Mouse (Mus musculus): ENCODE measurements at regions not wholly inside any gene's neighbourhood (a gene's known extent, or its start where the extent isn't known, plus 50 kb on each side); places are given as distances from the start of the nearest gene placed in this dataset.

DNA sequence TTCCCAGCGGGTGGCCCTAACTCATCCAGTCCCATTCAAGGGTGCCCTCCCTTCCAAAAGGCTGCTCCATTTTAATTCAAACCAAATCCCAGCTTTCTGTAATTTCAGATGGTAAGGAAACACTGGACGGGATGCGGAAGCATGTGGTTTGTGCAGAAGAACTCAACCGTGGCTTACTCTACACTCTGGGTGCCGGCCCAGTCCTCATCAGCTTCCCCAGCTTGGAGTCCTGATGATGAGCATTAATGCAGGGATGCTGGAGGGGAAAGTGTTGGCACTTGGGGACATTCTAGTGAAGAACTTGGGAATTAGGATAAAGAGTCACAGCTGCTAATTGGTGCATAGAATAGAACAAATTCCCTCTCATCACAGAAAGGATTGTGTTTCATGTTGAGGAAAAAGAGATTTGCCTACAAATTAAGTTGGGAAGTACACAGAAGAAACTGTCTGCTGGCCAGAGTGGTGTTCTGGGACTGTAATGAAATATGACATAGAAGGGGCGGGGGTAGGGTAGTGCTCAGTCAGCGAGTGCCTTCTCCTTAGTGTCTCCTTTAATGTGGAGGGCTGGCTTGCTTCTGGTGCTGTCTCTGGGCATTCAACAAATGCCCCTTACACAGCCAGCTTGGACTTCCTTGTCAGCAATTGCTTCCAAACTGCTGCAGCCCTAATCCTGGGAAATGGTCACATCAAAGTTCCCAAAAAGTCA lies 285.0 kb upstream of the Bmper start:
- Histone ChIP-seq H3K4me2 (ENCODE audit: low read length) (no peak overlapping the region), H3K36me3 (ENCODE audit: insufficient read depth, low read length) (no peaks in the 10 kb centered on the region), H3K4me3 (replicated peaks; ENCODE audit: low read depth, low read length) (no peak overlapping the region), H3K9me3 (replicated peaks; ENCODE audit: low read length) (no peaks in the 10 kb centered on the region), H3K9ac (ENCODE audit: low read depth, low read length) (no peak overlapping the region), H3K27me3 (ENCODE audit: insufficient read depth, low read length) (no peaks in the 10 kb centered on the region), H3K4me1 (replicated peaks; ENCODE audit: insufficient read depth, low read length) (no peaks in the 10 kb centered on the region), H3K27ac (no peak overlapping the region)
- ATAC-seq (replicated peaks; ENCODE audit: low FRiP score, low read depth) (no peak), DNase-seq (ENCODE audit: low spot score) (peak; percentile 36)
- WGBS: 51% methylated on average over 7 of the region's 7 CpGs
- TF ChIP-seq CTCF (IDR thresholded peaks at IDR 0.05; ENCODE audit: low read depth): no peak

DNA sequence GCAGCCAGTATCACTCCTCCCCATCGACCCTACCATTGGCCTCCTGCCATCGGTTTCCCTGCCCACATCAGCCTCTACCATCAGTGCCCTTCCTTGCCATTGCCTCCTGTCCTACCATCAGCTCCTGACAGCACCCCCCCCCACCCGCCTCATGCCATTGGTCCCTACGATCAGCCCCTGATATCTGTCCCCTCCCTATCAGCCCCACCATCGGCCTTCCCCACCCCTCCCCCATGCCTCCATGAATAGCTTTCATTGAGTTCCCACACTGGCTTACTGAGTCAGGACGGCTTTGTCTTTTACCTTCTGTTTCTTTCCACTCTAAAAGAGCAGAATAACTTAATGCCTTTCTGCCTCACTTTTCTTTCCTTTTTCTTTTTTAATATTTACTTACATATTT lies 277.9 kb upstream of the Bmper start:
- Histone ChIP-seq H3K36me3 (ENCODE audit: insufficient read depth, low read length) (no peaks in the 10 kb centered on the region), H3K4me3 (replicated peaks; ENCODE audit: low read depth, low read length) (no peak overlapping the region), H3K4me1 (replicated peaks; ENCODE audit: insufficient read depth, low read length) (no peaks in the 10 kb centered on the region), H3K27me3 (ENCODE audit: insufficient read depth, low read length) (no peaks in the 10 kb centered on the region), H3K9ac (ENCODE audit: low read depth, low read length) (no peak overlapping the region), H3K4me2 (ENCODE audit: low read length) (no peak overlapping the region), H3K27ac (no peak overlapping the region), H3K9me3 (replicated peaks; ENCODE audit: low read length) (no peaks in the 10 kb centered on the region)
- DNase-seq (ENCODE audit: low spot score) (no peak), ATAC-seq (replicated peaks; ENCODE audit: low FRiP score, low read depth) (no peak)
- WGBS: 85% methylated on average over 6 of the region's 6 CpGs
- no peak for TF ChIP-seq CTCF (IDR thresholded peaks at IDR 0.05; ENCODE audit: low read depth)

DNA sequence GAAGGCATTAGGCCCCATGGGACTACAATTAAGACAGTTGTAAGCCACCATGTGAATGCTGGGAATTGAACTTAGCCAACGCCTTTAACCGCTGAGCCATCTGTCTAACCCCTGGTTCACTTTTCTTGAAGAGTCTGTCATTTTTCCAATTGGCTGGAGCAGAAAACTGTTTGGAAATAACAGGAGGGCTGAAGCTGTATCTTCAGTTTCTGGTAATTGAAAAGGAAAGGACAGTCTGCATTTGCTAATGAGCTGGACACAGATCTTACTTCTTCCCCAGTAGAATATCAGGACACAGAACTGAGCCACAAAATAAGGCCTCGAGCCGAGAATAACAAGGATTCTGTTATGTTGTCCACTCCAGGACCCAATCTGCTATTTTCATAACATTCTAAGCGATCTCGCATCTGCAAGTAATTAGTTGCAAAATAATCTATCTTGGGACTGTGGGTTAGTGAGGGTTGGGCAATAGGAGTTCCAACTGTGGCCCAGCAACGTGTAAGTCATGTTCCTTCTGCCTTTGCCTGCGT lies 277.4 kb upstream of the Bmper start:
- Histone ChIP-seq H3K9ac (ENCODE audit: low read depth, low read length) (no peak overlapping the region), H3K4me3 (replicated peaks; ENCODE audit: low read depth, low read length) (no peak overlapping the region), H3K27me3 (ENCODE audit: insufficient read depth, low read length) (no peaks in the 10 kb centered on the region), H3K27ac (no peak overlapping the region), H3K9me3 (replicated peaks; ENCODE audit: low read length) (no peaks in the 10 kb centered on the region), H3K36me3 (ENCODE audit: insufficient read depth, low read length) (no peaks in the 10 kb centered on the region), H3K4me2 (ENCODE audit: low read length) (no peak overlapping the region), H3K4me1 (replicated peaks; ENCODE audit: insufficient read depth, low read length) (no peaks in the 10 kb centered on the region)
- ATAC-seq (replicated peaks; ENCODE audit: low FRiP score, low read depth) (no peak), DNase-seq (ENCODE audit: low spot score) (no peak)
- WGBS: 83% methylated on average over 8 of the region's 8 CpGs
- no peak for TF ChIP-seq CTCF (IDR thresholded peaks at IDR 0.05; ENCODE audit: low read depth)

DNA sequence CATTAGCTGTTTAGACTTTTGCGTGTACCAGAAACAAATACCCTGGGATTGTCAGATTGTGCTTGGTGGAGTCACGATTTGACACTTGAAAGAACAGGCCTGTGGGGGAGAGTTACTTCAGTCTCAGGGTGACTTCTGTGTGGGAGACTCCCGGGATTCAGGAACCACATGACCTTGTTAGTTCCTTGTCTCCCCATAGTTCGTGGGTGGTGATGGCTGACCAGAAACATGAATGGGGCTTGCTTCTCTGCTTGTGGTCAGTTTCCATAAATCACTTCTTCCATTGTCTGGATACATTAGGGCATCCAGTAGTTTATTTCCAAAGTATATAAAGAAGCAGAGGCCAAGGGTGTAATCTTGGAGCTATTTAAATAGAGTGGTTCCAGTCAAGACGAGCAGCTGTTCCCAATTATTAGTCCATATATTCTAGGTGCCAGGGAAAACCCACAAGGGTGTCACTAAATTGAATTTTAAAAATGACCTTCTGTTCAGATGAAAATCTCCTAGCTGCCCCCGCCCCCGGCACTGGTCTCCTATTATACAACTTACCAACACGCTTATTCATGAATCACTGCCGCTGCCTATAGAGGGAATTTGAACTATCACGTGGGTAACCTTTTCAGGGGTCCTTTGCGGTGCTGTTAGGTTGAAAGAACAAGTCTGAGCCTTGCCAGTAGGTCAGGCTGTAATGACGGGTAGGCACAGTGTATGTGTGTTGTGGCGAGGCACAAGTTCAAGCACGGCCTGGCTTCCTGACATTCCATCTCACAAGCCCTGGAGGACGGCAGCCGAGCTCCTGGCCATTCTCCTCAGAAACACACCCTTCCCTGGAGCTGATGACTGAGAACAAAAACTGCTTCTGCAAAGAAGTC lies 270.1 kb upstream of the Bmper start:
- no peak for ATAC-seq (replicated peaks; ENCODE audit: low FRiP score, low read depth)

DNA sequence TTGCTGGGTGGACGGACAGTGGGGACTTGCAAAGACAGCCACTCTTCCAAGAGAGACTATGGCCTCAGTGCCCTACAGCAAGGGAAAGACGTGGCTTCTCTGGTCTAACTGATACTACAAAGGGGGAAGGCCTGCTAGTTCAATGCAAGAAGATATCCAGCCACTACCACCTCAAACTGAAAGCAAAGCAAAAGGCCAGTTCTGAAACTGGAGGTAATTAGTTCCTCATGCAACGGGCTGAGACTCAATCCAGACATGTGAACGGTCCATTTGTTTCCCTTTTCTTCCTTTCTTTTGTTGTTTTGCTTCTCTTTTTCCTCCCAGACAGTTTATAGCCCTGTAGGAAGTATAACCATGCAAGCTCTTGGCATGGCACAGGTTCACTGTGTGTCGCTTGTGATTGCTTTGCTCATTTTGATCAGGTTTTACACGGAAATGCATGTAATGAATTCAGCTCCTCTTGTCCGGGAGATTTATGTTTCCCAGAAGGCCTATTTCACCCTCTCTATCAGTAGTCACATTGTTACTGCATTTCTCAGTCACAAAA lies 260.5 kb upstream of the Bmper start:
- H3K4me2 ChIP-seq (ENCODE audit: low read length): no peak overlapping the region
- 41% methylated on average over 7 of the region's 7 CpGs for WGBS
- no peak overlapping the region for H3K9ac ChIP-seq (ENCODE audit: low read depth, low read length)
- no peaks in the 10 kb centered on the region for H3K4me1 ChIP-seq (replicated peaks; ENCODE audit: insufficient read depth, low read length)
- ATAC-seq (replicated peaks; ENCODE audit: low FRiP score, low read depth) (no peak), DNase-seq (ENCODE audit: low spot score) (no peak)
- no peak overlapping the region for H3K27ac ChIP-seq
- no peaks in the 10 kb centered on the region for H3K27me3 ChIP-seq (ENCODE audit: insufficient read depth, low read length)
- no peak overlapping the region for H3K4me3 ChIP-seq (replicated peaks; ENCODE audit: low read depth, low read length)
- no peak for TF ChIP-seq CTCF (IDR thresholded peaks at IDR 0.05; ENCODE audit: low read depth)
- H3K36me3 ChIP-seq (ENCODE audit: insufficient read depth, low read length): no peaks in the 10 kb centered on the region
- no peaks in the 10 kb centered on the region for H3K9me3 ChIP-seq (replicated peaks; ENCODE audit: low read length)

More for the DNA sequence above, 270.1 kb upstream of the Bmper start:
- Histone ChIP-seq H3K4me3 (replicated peaks; ENCODE audit: low read depth, low read length) (no peak overlapping the region), H3K4me2 (ENCODE audit: low read length) (no peak overlapping the region), H3K9me3 (replicated peaks; ENCODE audit: low read length) (no peaks in the 10 kb centered on the region), H3K27ac (no peak overlapping the region), H3K36me3 (ENCODE audit: insufficient read depth, low read length) (no peaks in the 10 kb centered on the region), H3K4me1 (replicated peaks; ENCODE audit: insufficient read depth, low read length) (no peaks in the 10 kb centered on the region), H3K9ac (ENCODE audit: low read depth, low read length) (no peak overlapping the region), H3K27me3 (ENCODE audit: insufficient read depth, low read length) (no peaks in the 10 kb centered on the region)
- 47% methylated on average over 16 of the region's 16 CpGs for WGBS
- peak; percentile 72 for DNase-seq (ENCODE audit: low spot score)
- TF ChIP-seq CTCF (IDR thresholded peaks at IDR 0.05; ENCODE audit: low read depth): no peak

- no peak for TF ChIP-seq CTCF (IDR thresholded peaks at IDR 0.05; ENCODE audit: low read depth)
- H3K9ac ChIP-seq (ENCODE audit: low read depth, low read length): no peak overlapping the region
- no peaks in the 10 kb centered on the region for H3K4me1 ChIP-seq (replicated peaks; ENCODE audit: insufficient read depth, low read length)
- H3K4me3 ChIP-seq (replicated peaks; ENCODE audit: low read depth, low read length): no peak overlapping the region
- no peaks in the 10 kb centered on the region for H3K9me3 ChIP-seq (replicated peaks; ENCODE audit: low read length)
- DNase-seq (ENCODE audit: low spot score) (no peak), ATAC-seq (replicated peaks; ENCODE audit: low FRiP score, low read depth) (no peak)
- WGBS: 74% methylated on average over 4 of the region's 4 CpGs
- H3K36me3 ChIP-seq (ENCODE audit: insufficient read depth, low read length): no peaks in the 10 kb centered on the region
- H3K4me2 ChIP-seq (ENCODE audit: low read length): no peak overlapping the region
- H3K27ac ChIP-seq: no peak overlapping the region
- H3K27me3 ChIP-seq (ENCODE audit: insufficient read depth, low read length): no peaks in the 10 kb centered on the region
Observed at GRCm38 (mm10) chr9:22971312-22971711, 251.6 kb upstream of the Bmper start.

All from kidney, postnatal 0 days (tissue).